Mouse (Mus musculus) megakaryocyte, adult 5-6 weeks (primary cell): ENCODE results near the gene Suclg2. TPM values are rescaled to one million over a fixed set of nuclear protein-coding genes. Genes with fewer than 3 reads are reported as not detected.

Experiments used
- ATAC-seq: 2 replicates; pipeline ENCODE4 v1.8.0; 2016; ENCODE audit warnings: mild to moderate bottlenecking, inconsistent platforms; ENCODE audit not compliant: poor library complexity, severe bottlenecking
- total RNA-seq, 2 experiments: library from RNA; stranded (forward) in 1 of 2; stranded (reverse) in 1 of 2; fragments of 153-499, 151-499 nt in 1 of 2; fragments of 221-1000, 200-1000 nt in 1 of 2; gene quantifications; 2 replicates each; pipeline versions ENCODE4 v1.2.3 to v1.2.4; 2015 to 2017

Gene Suclg2
- total RNA-seq, 2 experiments from 2014 or later: 10.7 to 29.6 TPM

GRCm38 (mm10) chr6:95484183-95484818, 234.3 kb downstream of the Suclg2 start:
- no peak for ATAC-seq

DNA sequence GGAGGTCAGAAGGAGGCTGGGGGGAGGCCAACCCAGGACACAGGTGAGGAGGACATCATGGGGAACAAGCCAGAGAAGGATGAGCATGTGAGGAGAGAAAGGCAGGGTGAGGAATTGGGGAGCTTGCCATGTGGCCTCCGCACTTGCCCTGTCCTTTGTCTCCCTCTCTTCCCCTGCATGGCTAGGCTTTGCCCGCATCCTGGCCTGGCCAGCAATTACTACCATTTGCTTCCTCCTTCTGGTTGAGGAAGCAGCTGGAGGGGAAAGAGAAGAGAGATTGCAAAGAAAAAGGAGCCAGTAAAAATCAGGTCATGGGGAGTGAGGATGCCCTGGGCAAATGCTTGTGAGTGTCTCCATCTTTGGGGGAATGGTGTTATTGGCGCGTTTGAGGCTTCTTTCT, 234.9 kb downstream of the Suclg2 start:
- ATAC-seq: no peak

DNA sequence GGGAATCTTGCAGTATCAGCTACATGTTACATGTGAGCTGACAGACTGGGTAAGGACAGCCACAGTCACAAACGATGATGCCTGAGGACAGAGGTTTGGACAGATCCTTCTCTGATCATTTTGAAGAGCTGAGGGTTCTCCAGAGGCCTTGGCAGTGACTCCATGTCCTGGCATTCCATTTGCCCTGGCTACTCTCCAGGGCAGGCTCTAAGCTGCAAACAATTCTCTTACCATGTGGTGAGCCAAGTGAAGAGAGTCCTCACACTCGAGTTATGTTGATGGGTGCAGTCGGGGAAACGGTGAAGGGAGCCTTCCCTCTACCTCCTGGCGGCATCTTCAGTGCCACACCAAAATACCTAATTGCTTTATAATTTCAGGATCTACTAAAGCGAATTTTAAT, 235.5 kb downstream of the Suclg2 start:
- no peak for ATAC-seq

- no peak for ATAC-seq
Observed at GRCm38 (mm10) chr6:95479801-95480200, 238.8 kb downstream of the Suclg2 start.

- no peak for ATAC-seq
Observed at GRCm38 (mm10) chr6:95469521-95469920, 249.1 kb downstream of the Suclg2 start.

DNA sequence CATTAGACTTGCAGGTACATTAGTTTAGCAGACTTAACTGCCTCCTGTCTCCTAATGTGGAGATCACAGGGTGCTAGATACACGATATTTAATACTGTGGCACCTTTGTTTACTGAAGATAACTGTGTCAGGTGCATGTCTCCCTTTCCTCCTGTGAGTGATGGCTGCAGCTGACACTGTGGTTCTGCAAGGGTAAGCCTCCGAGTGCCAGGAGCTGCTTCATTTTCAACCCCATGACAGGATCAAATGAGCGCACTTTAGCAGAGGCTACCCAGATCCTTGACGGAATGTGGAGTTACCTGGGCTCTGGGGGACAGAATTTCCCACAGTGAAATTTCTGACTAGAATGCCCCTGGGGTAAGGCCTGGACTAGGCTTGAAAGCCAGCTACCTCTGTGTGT, 253.3 kb downstream of the Suclg2 start:
- no peak for ATAC-seq

GRCm38 (mm10) chr6:95459372-95459771, 259.2 kb downstream of the Suclg2 start:
- no peak for ATAC-seq

DNA sequence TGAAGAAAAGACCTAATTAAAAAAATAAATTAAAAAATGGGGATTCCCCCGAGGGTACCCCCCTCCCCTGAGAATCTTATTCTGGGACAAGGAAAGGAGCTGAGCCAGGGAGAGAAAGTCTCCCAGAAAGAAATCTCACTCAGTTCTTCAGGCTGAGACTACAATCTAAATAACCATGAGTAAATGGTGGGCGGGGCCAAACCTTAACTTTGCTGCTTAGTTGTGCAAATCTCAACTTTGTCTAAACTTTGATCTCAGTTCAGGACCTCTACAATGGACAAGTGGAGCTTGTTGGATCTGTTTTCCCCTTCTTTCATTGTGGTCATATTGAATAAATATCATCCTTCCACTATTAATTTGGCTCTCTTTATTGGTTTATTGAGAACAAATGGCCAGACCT, 272.4 kb downstream of the Suclg2 start:
- no peak for ATAC-seq

DNA sequence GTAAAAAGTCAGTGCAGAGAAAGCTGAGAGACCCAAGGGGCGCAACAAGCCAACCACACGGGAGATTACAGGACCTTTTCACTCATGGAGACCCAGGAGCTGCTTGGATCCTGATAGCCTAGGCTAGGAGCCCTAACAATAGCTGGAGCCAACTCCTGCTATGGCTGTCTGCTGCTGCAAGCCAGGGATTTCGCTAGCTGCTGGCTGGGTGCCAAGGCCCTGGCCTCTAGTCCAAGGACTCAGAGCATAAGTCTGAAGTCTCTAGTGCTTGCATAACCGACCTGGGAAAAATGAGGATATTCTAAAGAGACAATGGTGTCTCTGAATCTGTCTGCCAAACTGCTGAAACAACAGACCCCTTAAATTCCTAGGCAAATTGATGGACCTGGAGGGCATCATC, 273.6 kb downstream of the Suclg2 start:
- no peak for ATAC-seq
